Mouse (Mus musculus) thymus, postnatal 10 days (tissue): ENCODE results near the gene Chn2.

ENCODE experiments used
- DNase-seq, 2 experiments: peaks; one replicate each; pipeline ENCODE4 v3.0.0; 2021; ENCODE audit warnings: low spot score in 2 of 2

Gene Chn2

GRCm38 (mm10) chr6:54200031-54200722 is 160.8 kb downstream of the Chn2 start:
- no peak for DNase-seq

- DNase-seq = no peak
Observed at GRCm38 (mm10) chr6:54202311-54203020, 163.1 kb downstream of the Chn2 start.

- DNase-seq = no peak
Observed at GRCm38 (mm10) chr6:54203316-54203715, 164.0 kb downstream of the Chn2 start.

GRCm38 (mm10) chr6:54203926-54204325 is 164.6 kb downstream of the Chn2 start:
- DNase-seq = no peak

GRCm38 (mm10) chr6:54204931-54205330 is 165.6 kb downstream of the Chn2 start:
- no peak for DNase-seq

- DNase-seq = no peak
Observed at GRCm38 (mm10) chr6:54205471-54205870, 166.1 kb downstream of the Chn2 start.

- DNase-seq = no peak
Observed at GRCm38 (mm10) chr6:54206221-54206738, 166.9 kb downstream of the Chn2 start.

- no peak for DNase-seq
Observed at GRCm38 (mm10) chr6:54208786-54209185, 169.4 kb downstream of the Chn2 start.

GRCm38 (mm10) chr6:54210971-54211370 is 171.6 kb downstream of the Chn2 start:
- no peak for DNase-seq

- DNase-seq = no peak
Observed at GRCm38 (mm10) chr6:54211939-54212338, 172.6 kb downstream of the Chn2 start.

- DNase-seq = no peak
Observed at GRCm38 (mm10) chr6:54213743-54214142, 174.4 kb downstream of the Chn2 start.

- DNase-seq = no peak
Observed at GRCm38 (mm10) chr6:54215636-54216035, 176.3 kb downstream of the Chn2 start.

GRCm38 (mm10) chr6:54216512-54216911 is 177.2 kb downstream of the Chn2 start:
- peak in 1 of 2 experiments; percentile 7 for DNase-seq

GRCm38 (mm10) chr6:54220124-54220523 is 180.8 kb downstream of the Chn2 start:
- DNase-seq = no peak

- DNase-seq = no peak
Observed at GRCm38 (mm10) chr6:54223529-54223928, 184.2 kb downstream of the Chn2 start.

- DNase-seq = no peak
Observed at GRCm38 (mm10) chr6:54224325-54224724, 185.0 kb downstream of the Chn2 start.

- DNase-seq = no peak
Observed at GRCm38 (mm10) chr6:54225327-54225726, 186.0 kb downstream of the Chn2 start.

GRCm38 (mm10) chr6:54227061-54227460 is 187.7 kb downstream of the Chn2 start:
- DNase-seq = no peak

- DNase-seq = no peak
Observed at GRCm38 (mm10) chr6:54228421-54228820, 189.1 kb downstream of the Chn2 start.

- peak in 1 of 2 experiments; percentile 61 for DNase-seq
Observed at GRCm38 (mm10) chr6:54228874-54229273, 189.5 kb downstream of the Chn2 start.

GRCm38 (mm10) chr6:54231769-54232558 is 192.6 kb downstream of the Chn2 start:
- no peak for DNase-seq

GRCm38 (mm10) chr6:54236441-54236840 is 197.1 kb downstream of the Chn2 start:
- no peak for DNase-seq
